Comparison of ENCODE assay signal across 8 mouse cellular contexts in the genomic region with DNA sequence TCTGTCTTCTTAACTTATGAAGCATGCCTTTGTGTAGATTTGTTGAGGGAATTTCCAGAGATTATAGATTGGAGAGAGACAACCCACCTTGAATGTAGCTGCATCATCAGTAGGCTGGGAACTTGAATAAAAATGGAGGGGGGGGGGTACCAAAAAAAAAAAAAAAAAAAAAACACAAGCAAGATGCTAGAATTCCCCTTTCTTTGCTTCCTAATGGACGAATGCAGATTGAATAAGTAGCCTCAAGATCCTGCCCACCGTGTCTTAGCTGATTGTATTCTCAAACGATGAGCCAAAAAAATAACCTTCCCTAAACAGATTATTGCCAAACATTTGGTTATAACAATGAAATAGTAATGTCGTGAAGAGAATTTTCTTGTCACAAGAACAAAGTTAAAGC. TPM values are rescaled to one million over a fixed set of nuclear protein-coding genes. Genes with fewer than 3 reads are reported as not detected.
DNase-seq lines count a peak whose midpoint lies in the region; ATAC-seq and TF ChIP-seq lines count a peak whose summit lies in the region.

No protein-coding gene starts in this region.

- peak overlapping the region; percentile 85 for H3K4me3 ChIP-seq in left cerebral cortex, adult 2 months
- H3K4me3 ChIP-seq in embryonic facial prominence, embryonic 13.5 days = peak overlapping the region; percentile 78
- H3K4me3 ChIP-seq in intestine, embryonic 15.5 days (replicated peaks) = peak overlapping the region; percentile 68
- H3K4me3 ChIP-seq in myocyte = peak overlapping the region; percentile 30

- peak overlapping the region; percentile 89 for H3K9ac ChIP-seq in embryonic facial prominence, embryonic 13.5 days
- no peak overlapping the region for H3K9ac ChIP-seq in intestine, embryonic 15.5 days

- H3K36me3 ChIP-seq in embryonic facial prominence, embryonic 13.5 days = peaks cover 4% of the 10 kb centered on the region; the same call in 1 of the 2 replicates
- H3K36me3 ChIP-seq in intestine, embryonic 15.5 days = no peaks in the 10 kb centered on the region
- no peaks in the 10 kb centered on the region for H3K36me3 ChIP-seq in myocyte (ENCODE audit: control insufficient read depth, insufficient read depth)

- TF ChIP-seq CTCF in left cerebral cortex, adult 2 months (IDR thresholded peaks at IDR 0.05) = no peak

- H3K4me2 ChIP-seq in embryonic facial prominence, embryonic 13.5 days = peak overlapping the region; percentile 82
- H3K4me2 ChIP-seq in intestine, embryonic 15.5 days (replicated peaks) = peak overlapping the region; percentile 93
- peak overlapping the region; percentile 99 for H3K4me2 ChIP-seq in myocyte (ENCODE audit: low read depth)

- H3K9me3 ChIP-seq in embryonic facial prominence, embryonic 13.5 days = no peaks in the 10 kb centered on the region
- H3K9me3 ChIP-seq in intestine, embryonic 15.5 days = no peaks in the 10 kb centered on the region

- intact Hi-C loops in left cerebral cortex, adult 2 months (cut with DNase I) = loop anchor here (5.0 kb wide), 1 partner anchor 35 kb away; the partner anchor contains the start of gene Vkorc1l1

- H3K4me1 ChIP-seq in embryonic facial prominence, embryonic 13.5 days = peaks cover 5% of the 10 kb centered on the region; the same call in 1 of the 2 replicates
- peaks cover 5% of the 10 kb centered on the region; the same call in 1 of the 2 replicates for H3K4me1 ChIP-seq in intestine, embryonic 15.5 days (replicated peaks)

- no peak for DNase-seq in left cerebral cortex, adult 2 months (ENCODE audit: extremely low spot score in 1 of 2, low spot score in 2 of 2)
- DNase-seq in left cerebral cortex, adult 11 months (ENCODE audit: low spot score) = no peak
- DNase-seq in spleen, postnatal 4 days (ENCODE audit: low spot score in 2 of 2) = no peak
- DNase-seq in right cerebral cortex, adult 2 months (ENCODE audit: low spot score in 2 of 2) = no peak
- no peak for DNase-seq in cerebellum, adult 11-12 months

- no peak overlapping the region for H3K27ac ChIP-seq in left cerebral cortex, adult 2 months
- H3K27ac ChIP-seq in embryonic facial prominence, embryonic 13.5 days = peak overlapping the region; percentile 89
- no peak overlapping the region for H3K27ac ChIP-seq in intestine, embryonic 15.5 days

- no peak for ATAC-seq in embryonic facial prominence, embryonic 13.5 days (ENCODE audit: insufficient number of reproducible peaks, insufficient read depth, low FRiP score, low TSS enrichment, low read depth)
- no peak for ATAC-seq in intestine, embryonic 15.5 days

- H3K79me2 ChIP-seq in myocyte (ENCODE audit: control insufficient read depth, insufficient read depth) = no peaks in the 10 kb centered on the region

- no peak for TF ChIP-seq POLR2A in myocyte (IDR thresholded peaks at IDR 0.05; ENCODE audit: insufficient read length, low read depth)

- WGBS in embryonic facial prominence, embryonic 13.5 days = 20% methylated on average over 4 of the region's 4 CpGs
- 21% methylated on average over 4 of the region's 4 CpGs for WGBS in intestine, embryonic 15.5 days

- no peak overlapping the region for H3ac ChIP-seq in myocyte (ENCODE audit: control insufficient read depth, insufficient read length)

- no peaks in the 10 kb centered on the region for H3K27me3 ChIP-seq in embryonic facial prominence, embryonic 13.5 days
- H3K27me3 ChIP-seq in intestine, embryonic 15.5 days (replicated peaks) = no peaks in the 10 kb centered on the region; the same call in 1 of the 2 replicates
- H3K27me3 ChIP-seq in myocyte (ENCODE audit: control insufficient read depth, insufficient read depth, insufficient read length) = no peaks in the 10 kb centered on the region

TF ChIP-seq in myocyte, 11 proteins besides CTCF, POLR2A, EP300 and RAD21:
- TF ChIP-seq REST (IDR thresholded peaks at IDR 0.05; ENCODE audit: insufficient read depth, insufficient read length) (no peak), POLR2AphosphoS2 (IDR thresholded peaks at IDR 0.05; ENCODE audit: insufficient read length, low read depth) (no peak), CEBPB (IDR thresholded peaks at IDR 0.05; ENCODE audit: insufficient read depth, poor library complexity, severe bottlenecking) (no peak), TCF12 (IDR thresholded peaks at IDR 0.05; ENCODE audit: insufficient read depth, poor library complexity, severe bottlenecking) (no peak), MAX (IDR thresholded peaks at IDR 0.05; ENCODE audit: low read depth) (no peak), MYOG (IDR thresholded peaks at IDR 0.05; ENCODE audit: control insufficient read depth in 1 of 3, insufficient read depth in 1 of 3, insufficient read length in 2 of 3, low read depth in 2 of 3) (no peak), SRF (IDR thresholded peaks at IDR 0.05; ENCODE audit: control insufficient read depth, insufficient read length, low read depth) (no peak), USF1 (IDR thresholded peaks at IDR 0.05; ENCODE audit: low read depth) (no peak)

RNA-seq across cellular contexts. Expression of gene Nupr1l, which starts 0.6 kb away (rescaled TPM):
- 1 to 10 TPM in 1 of 2 experiments, under 1 TPM in 1; 0.61 to 3.1 TPM for total RNA-seq in left cerebral cortex, adult 2 months (2021)
- 5.6 and 8.1 TPM in 2 replicates for polyA plus RNA-seq in embryonic facial prominence, embryonic 13.5 days (2015; fragmentation: Nextera tagmentation; extraction: Ambion mirVana)
- polyA plus RNA-seq in intestine, embryonic 15.5 days (2015; fragmentation: Nextera tagmentation; extraction: Ambion mirVana) = 1.8 and 1.9 TPM in 2 replicates
- 1.1 TPM for polyA plus RNA-seq in myocyte (2012; fragmentation: generic; extraction: Trizol)

RNA-seq across cellular contexts. Expression of gene Phkg1, which starts 9.4 kb away (rescaled TPM):
- total RNA-seq in left cerebral cortex, adult 2 months (2021) = 10 to 100 TPM; 14.5 to 16.8 TPM
- 0.24 and 0.39 TPM in 2 replicates for polyA plus RNA-seq in embryonic facial prominence, embryonic 13.5 days (2015; fragmentation: Nextera tagmentation; extraction: Ambion mirVana)
- polyA plus RNA-seq in intestine, embryonic 15.5 days (2015; fragmentation: Nextera tagmentation; extraction: Ambion mirVana) = 0.08 and 0.16 TPM in 2 replicates
- polyA plus RNA-seq in myocyte (2012; fragmentation: generic; extraction: Trizol) = 0.32 TPM

RNA-seq across cellular contexts. Expression of gene Zbed5, which starts 12.3 kb away (rescaled TPM):
- total RNA-seq in left cerebral cortex, adult 2 months (2021) = 1 to 10 TPM; 4.9 to 6.2 TPM
- 8.7 and 9.0 TPM in 2 replicates for polyA plus RNA-seq in embryonic facial prominence, embryonic 13.5 days (2015; fragmentation: Nextera tagmentation; extraction: Ambion mirVana)
- polyA plus RNA-seq in intestine, embryonic 15.5 days (2015; fragmentation: Nextera tagmentation; extraction: Ambion mirVana) = 2.4 and 3.2 TPM in 2 replicates
- 1.7 TPM for polyA plus RNA-seq in myocyte (2012; fragmentation: generic; extraction: Trizol)

RNA-seq across cellular contexts. Expression of gene Chchd2, which starts 20.5 kb away (rescaled TPM):
- total RNA-seq in left cerebral cortex, adult 2 months (2021) = 100 to 1,000 TPM; 429 to 443 TPM
- polyA plus RNA-seq in embryonic facial prominence, embryonic 13.5 days (2015; fragmentation: Nextera tagmentation; extraction: Ambion mirVana) = 929 and 951 TPM in 2 replicates
- polyA plus RNA-seq in intestine, embryonic 15.5 days (2015; fragmentation: Nextera tagmentation; extraction: Ambion mirVana) = 990 and 1,082 TPM in 2 replicates
- 747 TPM for polyA plus RNA-seq in myocyte (2012; fragmentation: generic; extraction: Trizol)

RNA-seq across cellular contexts. Expression of gene Vkorc1l1, which starts 34.0 kb away (rescaled TPM):
- total RNA-seq in left cerebral cortex, adult 2 months (2021) = 10 to 100 TPM; 43.9 to 48.6 TPM
- polyA plus RNA-seq in embryonic facial prominence, embryonic 13.5 days (2015; fragmentation: Nextera tagmentation; extraction: Ambion mirVana) = 27.6 and 27.7 TPM in 2 replicates
- polyA plus RNA-seq in intestine, embryonic 15.5 days (2015; fragmentation: Nextera tagmentation; extraction: Ambion mirVana) = 26.5 and 30.9 TPM in 2 replicates
- 13.2 TPM for polyA plus RNA-seq in myocyte (2012; fragmentation: generic; extraction: Trizol)

Comparison
In these comparisons a context has a peak if more than half of its experiments do, and no peak if none do; other contexts are left out.
1. H3K4me3 ChIP-seq: peak in every context shown above with its lines; median percentile 85 in left cerebral cortex, adult 2 months; 78 in embryonic facial prominence, embryonic 13.5 days; 68 in intestine, embryonic 15.5 days; 30 in myocyte.